ENCODE assay signal across 28 mouse cellular contexts in genomic region chr14:17812414-17812813, GRCm38 (mm10).
"Had no signal": no experiment of that assay in that cellular context is flagged by ENCODE, and none has a peak within 500 bp of the region (broad histone marks: within the 10 kb centered on the region; RNA-seq: fewer than 3 reads in every experiment).

No protein-coding gene starts in this region.

- H3K9ac ChIP-seq: embryonic facial prominence, embryonic 12.5 days; embryonic facial prominence, embryonic 13.5 days; embryonic facial prominence, embryonic 15.5 days; forebrain, embryonic 12.5 days; forebrain, embryonic 13.5 days; forebrain, embryonic 15.5 days; forebrain, postnatal 0 days had no signal

- H3K27me3 ChIP-seq: embryonic facial prominence, embryonic 12.5 days; embryonic facial prominence, embryonic 13.5 days; embryonic facial prominence, embryonic 15.5 days; forebrain, embryonic 12.5 days; forebrain, embryonic 13.5 days; forebrain, embryonic 15.5 days had no signal

- ATAC-seq: forebrain, embryonic 13.5 days; forebrain, embryonic 14.5 days; forebrain, embryonic 15.5 days; forebrain, embryonic 16.5 days; forebrain, postnatal 0 days had no signal

- H3K4me3 ChIP-seq: embryonic facial prominence, embryonic 10.5 days; embryonic facial prominence, embryonic 12.5 days; embryonic facial prominence, embryonic 13.5 days; embryonic facial prominence, embryonic 15.5 days; erythroblast, embryonic 14.5 days; forebrain, embryonic 10.5 days; forebrain, embryonic 12.5 days; forebrain, embryonic 13.5 days; forebrain, embryonic 15.5 days; gastrocnemius, adult 2 months; heart, adult 2 months had no signal

- H3K4me1 ChIP-seq: embryonic facial prominence, embryonic 10.5 days; embryonic facial prominence, embryonic 12.5 days; embryonic facial prominence, embryonic 13.5 days; embryonic facial prominence, embryonic 15.5 days; forebrain, embryonic 10.5 days; forebrain, embryonic 12.5 days; forebrain, embryonic 13.5 days; forebrain, embryonic 15.5 days had no signal

- H3K9me3 ChIP-seq: embryonic facial prominence, embryonic 10.5 days; embryonic facial prominence, embryonic 12.5 days; embryonic facial prominence, embryonic 13.5 days; embryonic facial prominence, embryonic 15.5 days; forebrain, embryonic 10.5 days; forebrain, embryonic 12.5 days; forebrain, embryonic 13.5 days; forebrain, embryonic 15.5 days had no signal

- H3K36me3 ChIP-seq: embryonic facial prominence, embryonic 10.5 days; embryonic facial prominence, embryonic 12.5 days; embryonic facial prominence, embryonic 13.5 days; embryonic facial prominence, embryonic 15.5 days; forebrain, embryonic 10.5 days; forebrain, embryonic 12.5 days; forebrain, embryonic 15.5 days had no signal

- H3K27ac ChIP-seq: embryonic facial prominence, embryonic 10.5 days; embryonic facial prominence, embryonic 12.5 days; embryonic facial prominence, embryonic 13.5 days; embryonic facial prominence, embryonic 15.5 days; forebrain, embryonic 10.5 days; forebrain, embryonic 12.5 days; forebrain, embryonic 13.5 days; forebrain, embryonic 15.5 days; gastrocnemius, adult 2 months; heart, adult 2 months had no signal

- H3K4me2 ChIP-seq: embryonic facial prominence, embryonic 12.5 days; embryonic facial prominence, embryonic 13.5 days; embryonic facial prominence, embryonic 15.5 days; forebrain, embryonic 12.5 days; forebrain, embryonic 13.5 days; forebrain, embryonic 15.5 days had no signal

- DNase-seq: cerebellum, adult 2 months; cerebellum, adult 8-10 months; cerebellum, adult 9-10 months; cerebellum, adult 9-11 months; cerebellum, postnatal 10 days; cerebellum, postnatal 14 days; cerebellum, postnatal 25 days; cerebellum, postnatal 36 days; embryo, embryonic 11 days; forebrain, postnatal 0 days; gastrocnemius, adult 2 months; gastrocnemius, postnatal 10 days; gastrocnemius, postnatal 14 days; gastrocnemius, postnatal 25 days; gastrocnemius, postnatal 36 days; heart, adult 18-20 months; heart, adult 2 months had no signal
